Mouse (Mus musculus) thymus, postnatal 4 days (tissue): ENCODE results near the gene Ptchd4.

Experiments
- DNase-seq: peaks from one replicate; pipeline ENCODE4 v3.0.0; 2021

The Ptchd4 gene

GRCm38 (mm10) chr17:42315669-42316611 is at the start of gene Ptchd4:
Ptchd4 (plus strand) TSS chr17:42315947.
- peak; percentile 9 for DNase-seq

- no peak for DNase-seq
Measured at GRCm38 (mm10) chr17:42276861-42277260, 38.9 kb upstream of the Ptchd4 start.

GRCm38 (mm10) chr17:42284391-42284790 is 31.4 kb upstream of the Ptchd4 start:
- DNase-seq = no peak

- no peak for DNase-seq
Measured at GRCm38 (mm10) chr17:42286255-42286654, 29.5 kb upstream of the Ptchd4 start.

GRCm38 (mm10) chr17:42290341-42290740 is 25.4 kb upstream of the Ptchd4 start:
- no peak for DNase-seq

- no peak for DNase-seq
Measured at GRCm38 (mm10) chr17:42291793-42292192, 24.0 kb upstream of the Ptchd4 start.

GRCm38 (mm10) chr17:42297986-42298385 is 17.8 kb upstream of the Ptchd4 start:
- DNase-seq = no peak

GRCm38 (mm10) chr17:42299681-42300080 is 16.1 kb upstream of the Ptchd4 start:
- no peak for DNase-seq

GRCm38 (mm10) chr17:42303062-42303577 is 12.6 kb upstream of the Ptchd4 start:
- DNase-seq = no peak

- DNase-seq = no peak
Measured at GRCm38 (mm10) chr17:42304262-42304661, 11.5 kb upstream of the Ptchd4 start.

- no peak for DNase-seq
Measured at GRCm38 (mm10) chr17:42307001-42307400, 8.7 kb upstream of the Ptchd4 start.

GRCm38 (mm10) chr17:42310136-42310535 is 5.6 kb upstream of the Ptchd4 start:
- DNase-seq = no peak

GRCm38 (mm10) chr17:42316612-42316982 is 850 bp downstream of the Ptchd4 start:
- DNase-seq = peak; percentile 5

- no peak for DNase-seq
Measured at GRCm38 (mm10) chr17:42335787-42336186, 20.0 kb downstream of the Ptchd4 start.

- DNase-seq = no peak
Measured at GRCm38 (mm10) chr17:42336571-42336970, 20.8 kb downstream of the Ptchd4 start.

- no peak for DNase-seq
Measured at GRCm38 (mm10) chr17:42346027-42346426, 30.3 kb downstream of the Ptchd4 start.

- DNase-seq = no peak
Measured at GRCm38 (mm10) chr17:42358481-42358880, 42.7 kb downstream of the Ptchd4 start.

GRCm38 (mm10) chr17:42363085-42363710 is 47.5 kb downstream of the Ptchd4 start:
- DNase-seq = no peak

GRCm38 (mm10) chr17:42364716-42365115 is 49.0 kb downstream of the Ptchd4 start:
- no peak for DNase-seq

- DNase-seq = no peak
Measured at GRCm38 (mm10) chr17:42374881-42375280, 59.1 kb downstream of the Ptchd4 start.

GRCm38 (mm10) chr17:42393086-42393485 is 77.3 kb downstream of the Ptchd4 start:
- DNase-seq = no peak

GRCm38 (mm10) chr17:42395299-42395698 is 79.6 kb downstream of the Ptchd4 start:
- DNase-seq = no peak

GRCm38 (mm10) chr17:42418449-42418848 is 102.7 kb downstream of the Ptchd4 start:
- DNase-seq = no peak

GRCm38 (mm10) chr17:42427961-42428360 is 112.2 kb downstream of the Ptchd4 start:
- DNase-seq = no peak
